Mouse (Mus musculus) megakaryocyte, embryonic 14.5 days (primary cell): ENCODE results near the gene Inka2.

Experiments
- FLI1 ChIP-seq: IDR thresholded peaks from 2 replicates; pipeline ENCODE4 v1.6.1; 2012; ENCODE audit warnings: low read length, inconsistent platforms, mixed read lengths
- GATA1 ChIP-seq: IDR thresholded peaks from 3 replicates; pipeline ENCODE4 v1.6.1; 2012; ENCODE audit warnings: mixed read lengths, low read length, inconsistent platforms, borderline replicate concordance

- TF ChIP-seq GATA1 (no peak), FLI1 (no peak)
These were observed 28.0 kb downstream of the Inka2 start for GRCm38 (mm10) chr3:105732360-105732759.
